8 mouse cellular contexts compared by ENCODE assay signal in genomic region chr11:46275302-46275701, GRCm38 (mm10). TPM values are rescaled to one million over a fixed set of nuclear protein-coding genes. Genes with fewer than 3 reads are reported as not detected.
DNase-seq lines count a peak whose midpoint lies in the region; ATAC-seq lines count a peak whose summit lies in the region.

No protein-coding gene starts in this region.

- H3K4me1 ChIP-seq in embryonic facial prominence, embryonic 11.5 days (ENCODE audit: control insufficient read depth, insufficient read depth, low read length) = no peaks in the 10 kb centered on the region
- H3K4me1 ChIP-seq in heart, embryonic 10.5 days = 0 out of 2 replicates have a peak, but pooled peaks cover 4% of the 10 kb centered on the region
- H3K4me1 ChIP-seq in kidney, embryonic 15.5 days = no peaks in the 10 kb centered on the region
- no peaks in the 10 kb centered on the region for H3K4me1 ChIP-seq in liver, embryonic 11.5 days (replicated peaks; ENCODE audit: control insufficient read depth, insufficient read depth, low read length)

- no peak overlapping the region for H3K4me3 ChIP-seq in embryonic facial prominence, embryonic 11.5 days (ENCODE audit: low read depth, low read length)
- H3K4me3 ChIP-seq in heart, embryonic 10.5 days = no peak overlapping the region
- no peak overlapping the region for H3K4me3 ChIP-seq in kidney, embryonic 15.5 days (replicated peaks)
- no peak overlapping the region for H3K4me3 ChIP-seq in liver, embryonic 11.5 days (ENCODE audit: low read depth, low read length)

- H3K9me3 ChIP-seq in embryonic facial prominence, embryonic 11.5 days (replicated peaks; ENCODE audit: control insufficient read depth, low read length) = no peaks in the 10 kb centered on the region
- no peaks in the 10 kb centered on the region for H3K9me3 ChIP-seq in heart, embryonic 10.5 days
- no peaks in the 10 kb centered on the region for H3K9me3 ChIP-seq in kidney, embryonic 15.5 days (replicated peaks)
- no peaks in the 10 kb centered on the region for H3K9me3 ChIP-seq in liver, embryonic 11.5 days (ENCODE audit: control insufficient read depth, low read length)

- ATAC-seq in embryonic facial prominence, embryonic 11.5 days (replicated peaks; ENCODE audit: insufficient number of reproducible peaks, low FRiP score, low TSS enrichment, low read depth) = peak; percentile 51
- ATAC-seq in kidney, embryonic 15.5 days (replicated peaks; ENCODE audit: low FRiP score) = peak; percentile 84
- ATAC-seq in liver, embryonic 11.5 days (replicated peaks; ENCODE audit: low FRiP score) = peak; percentile 77

- WGBS in embryonic facial prominence, embryonic 11.5 days = 13% methylated on average over 6 of the region's 6 CpGs
- 14% methylated on average over 6 of the region's 6 CpGs for WGBS in heart, embryonic 10.5 days
- WGBS in kidney, embryonic 15.5 days = 7% methylated on average over 6 of the region's 6 CpGs
- 6% methylated on average over 6 of the region's 6 CpGs for WGBS in liver, embryonic 11.5 days

- H3K36me3 ChIP-seq in embryonic facial prominence, embryonic 11.5 days (replicated peaks; ENCODE audit: control insufficient read depth, insufficient read depth, low read depth, low read length) = no peaks in the 10 kb centered on the region
- H3K36me3 ChIP-seq in heart, embryonic 10.5 days = 0 out of 2 replicates have a peak, but pooled peaks cover 4% of the 10 kb centered on the region
- H3K36me3 ChIP-seq in kidney, embryonic 15.5 days = no peaks in the 10 kb centered on the region; the same call in 1 of the 2 replicates
- H3K36me3 ChIP-seq in liver, embryonic 11.5 days (ENCODE audit: control insufficient read depth, insufficient read depth, low read length) = no peaks in the 10 kb centered on the region
- peaks cover 34% of the 10 kb centered on the region for H3K36me3 ChIP-seq in splenic B cell, adult 2 months (ENCODE audit: control insufficient read depth, insufficient read depth, low read length, poor library complexity, severe bottlenecking)

- no peaks in the 10 kb centered on the region for H3K27me3 ChIP-seq in embryonic facial prominence, embryonic 11.5 days (ENCODE audit: control insufficient read depth, insufficient read depth, low read length)
- H3K27me3 ChIP-seq in heart, embryonic 10.5 days (ENCODE audit: insufficient read depth, poor library complexity, severe bottlenecking) = no peaks in the 10 kb centered on the region
- no peaks in the 10 kb centered on the region for H3K27me3 ChIP-seq in kidney, embryonic 15.5 days
- no peaks in the 10 kb centered on the region for H3K27me3 ChIP-seq in liver, embryonic 11.5 days (replicated peaks; ENCODE audit: control insufficient read depth, insufficient read depth, low read length)
- H3K27me3 ChIP-seq in splenic B cell, adult 2 months (ENCODE audit: control insufficient read depth, insufficient read depth, low read length, poor library complexity, severe bottlenecking) = no peaks in the 10 kb centered on the region

- H3K4me2 ChIP-seq in embryonic facial prominence, embryonic 11.5 days (ENCODE audit: low read depth, low read length) = no peak overlapping the region
- H3K4me2 ChIP-seq in kidney, embryonic 15.5 days = no peak overlapping the region
- no peak overlapping the region for H3K4me2 ChIP-seq in liver, embryonic 11.5 days

- peak; percentile 84 for DNase-seq in A20 (ENCODE audit: low read depth, low spot score)
- DNase-seq in adrenal gland, postnatal 14 days = peak; percentile 90
- DNase-seq in embryonic facial prominence, embryonic 11.5 days (ENCODE audit: low spot score) = peak; percentile 82
- DNase-seq in heart, embryonic 10.5 days (ENCODE audit: low spot score) = peak; percentile 90
- peak; percentile 64 for DNase-seq in liver, embryonic 11.5 days (ENCODE audit: low spot score)
- peak; percentile 63 to 85 for DNase-seq in natural killer cell, adult 2 months (ENCODE audit: low spot score in 2 of 2)
- peak; percentile 93 for DNase-seq in splenic B cell, adult 2 months (ENCODE audit: low read depth, low spot score)

- H3K9ac ChIP-seq in embryonic facial prominence, embryonic 11.5 days (replicated peaks; ENCODE audit: low read length) = no peak overlapping the region
- no peak overlapping the region for H3K9ac ChIP-seq in kidney, embryonic 15.5 days
- H3K9ac ChIP-seq in liver, embryonic 11.5 days (ENCODE audit: low read depth, low read length) = no peak overlapping the region

- H3K27ac ChIP-seq in embryonic facial prominence, embryonic 11.5 days (replicated peaks; ENCODE audit: low read depth, low read length) = no peak overlapping the region
- H3K27ac ChIP-seq in heart, embryonic 10.5 days = no peak overlapping the region
- no peak overlapping the region for H3K27ac ChIP-seq in kidney, embryonic 15.5 days
- no peak overlapping the region for H3K27ac ChIP-seq in liver, embryonic 11.5 days (ENCODE audit: low read depth, low read length)

RNA-seq across cellular contexts. Expression of gene Cyfip2, which starts 37.4 kb away (rescaled TPM):
- total RNA-seq in adrenal gland, postnatal 14 days (2021) = 47.1 and 47.7 TPM in 2 replicates
- polyA plus RNA-seq in embryonic facial prominence, embryonic 11.5 days (2014; fragmentation: Nextera tagmentation; extraction: Ambion mirVana) = 16.8 and 23.0 TPM in 2 replicates
- 4.7 and 7.3 TPM in 2 replicates for polyA plus RNA-seq in heart, embryonic 10.5 days (2016; fragmentation: Nextera tagmentation; extraction: Ambion mirVana)
- polyA plus RNA-seq in kidney, embryonic 15.5 days (2015; fragmentation: Nextera tagmentation; extraction: Ambion mirVana) = 15.3 and 15.5 TPM in 2 replicates
- 8.7 and 8.9 TPM in 2 replicates for polyA plus RNA-seq in liver, embryonic 11.5 days (2014; fragmentation: Nextera tagmentation; extraction: Ambion mirVana)

RNA-seq across cellular contexts. Expression of gene Fndc9, which starts 40.0 kb away (rescaled TPM):
- total RNA-seq in adrenal gland, postnatal 14 days (2021) = not detected in 2 replicates
- polyA plus RNA-seq in embryonic facial prominence, embryonic 11.5 days (2014; fragmentation: Nextera tagmentation; extraction: Ambion mirVana) = 0.24 and 0.26 TPM in 2 replicates
- 0.07 and 0.18 TPM in 2 replicates for polyA plus RNA-seq in heart, embryonic 10.5 days (2016; fragmentation: Nextera tagmentation; extraction: Ambion mirVana)
- polyA plus RNA-seq in kidney, embryonic 15.5 days (2015; fragmentation: Nextera tagmentation; extraction: Ambion mirVana) = 0.13 and 0.21 TPM in 2 replicates
- polyA plus RNA-seq in liver, embryonic 11.5 days (2014; fragmentation: Nextera tagmentation; extraction: Ambion mirVana) = 0.13 TPM in 1 of 2 replicates, not detected in the other
